Comparison of ENCODE assay signal across 21 mouse cellular contexts in genomic region chr10:71598515-71598914, GRCm38 (mm10).
DNase-seq lines count a peak whose midpoint lies in the region; ATAC-seq and TF ChIP-seq lines count a peak whose summit lies in the region.
"Had no signal": no experiment of that assay in that cellular context is flagged by ENCODE, and none has a peak within 500 bp of the region (broad histone marks: within the 10 kb centered on the region; RNA-seq: fewer than 3 reads in every experiment).

No protein-coding gene starts in this region.

- in situ Hi-C loops in CH12.LX (cut with MboI; ENCODE audit: low pct_ligation_motif_present, low pct_unique_long_range_greater_than_20kb, low sequenced_read_pairs) = no loop called here

- no peaks in the 10 kb centered on the region for H3K27me3 ChIP-seq in CH12.LX (replicated peaks)
- no peaks in the 10 kb centered on the region for H3K27me3 ChIP-seq in forebrain, embryonic 11.5 days (ENCODE audit: control insufficient read depth, insufficient read depth, low read length)
- H3K27me3 ChIP-seq: embryonic facial prominence, embryonic 12.5 days; forebrain, embryonic 13.5 days; hindbrain, embryonic 12.5 days had no signal

- H3K36me3 ChIP-seq in CH12.LX (replicated peaks in 1 of 2; ENCODE audit: control insufficient read depth in 1 of 2, insufficient read depth in 1 of 2, low read length in 1 of 2) = no peaks in the 10 kb centered on the region
- H3K36me3 ChIP-seq in forebrain, embryonic 11.5 days (ENCODE audit: control insufficient read depth, insufficient read depth, low read length) = no peaks in the 10 kb centered on the region
- H3K36me3 ChIP-seq: embryonic facial prominence, embryonic 12.5 days; hindbrain, embryonic 12.5 days had no signal

- no peak for DNase-seq in left cerebral cortex, adult 2 months (ENCODE audit: extremely low spot score in 1 of 2, low spot score in 2 of 2)
- no peak for DNase-seq in left cerebral cortex, postnatal 14 days (ENCODE audit: low spot score in 2 of 2)
- DNase-seq in CH12.LX (ENCODE audit: extremely low read depth) (peak; percentile 1), ES-CJ7 (ENCODE audit: low read depth, low spot score) (peak; percentile 13), ZHBTc4 (ENCODE audit: low read depth, low spot score) (peak; percentile 30)
- DNase-seq in forebrain, embryonic 11.5 days (ENCODE audit: low spot score) = no peak
- DNase-seq: adrenal gland, postnatal 14 days; cerebellum, adult 11-12 months; cerebellum, adult 9-10 months; cerebellum, postnatal 25 days; forebrain, postnatal 0 days; gastrocnemius, postnatal 25 days; heart, postnatal 10 days; heart, postnatal 4 days had no signal

- H3K4me2 ChIP-seq in CH12.LX (ENCODE audit: insufficient read depth, low read depth, poor library complexity, severe bottlenecking) = no peak overlapping the region
- no peak overlapping the region for H3K4me2 ChIP-seq in forebrain, embryonic 11.5 days (ENCODE audit: low read depth, low read length, severe bottlenecking)
- H3K4me2 ChIP-seq: embryonic facial prominence, embryonic 12.5 days; forebrain, embryonic 13.5 days; hindbrain, embryonic 12.5 days had no signal

- H3K4me1 ChIP-seq in CH12.LX (ENCODE audit: control insufficient read depth in 1 of 2, insufficient read depth in 2 of 2) = no peaks in the 10 kb centered on the region
- H3K4me1 ChIP-seq in forebrain, embryonic 11.5 days (replicated peaks; ENCODE audit: control insufficient read depth, insufficient read depth, low read length) = no peaks in the 10 kb centered on the region
- H3K4me1 ChIP-seq: embryonic facial prominence, embryonic 12.5 days; forebrain, embryonic 13.5 days; hindbrain, embryonic 12.5 days had no signal

- no peak overlapping the region for H3K4me3 ChIP-seq in left cerebral cortex, adult 2 months
- H3K4me3 ChIP-seq in CH12.LX (replicated peaks in 1 of 3; ENCODE audit: low read depth in 2 of 3, low read length in 2 of 3, poor library complexity in 1 of 3) = no peak overlapping the region
- no peak overlapping the region for H3K4me3 ChIP-seq in forebrain, embryonic 11.5 days (ENCODE audit: low read depth, low read length)
- H3K4me3 ChIP-seq: embryonic facial prominence, embryonic 12.5 days; forebrain, embryonic 13.5 days; hindbrain, embryonic 12.5 days had no signal

- intact Hi-C loops in left cerebral cortex, adult 2 months (cut with DNase I) = no loop called here
- intact Hi-C loops in left cerebral cortex, postnatal 14 days (cut with DNase I) = no loop called here

- no peak overlapping the region for H3K27ac ChIP-seq in left cerebral cortex, adult 2 months
- no peak overlapping the region for H3K27ac ChIP-seq in CH12.LX (ENCODE audit: insufficient read depth, low read depth)
- H3K27ac ChIP-seq in forebrain, embryonic 11.5 days (ENCODE audit: low read depth, low read length) = no peak overlapping the region
- H3K27ac ChIP-seq: embryonic facial prominence, embryonic 12.5 days; forebrain, embryonic 13.5 days; hindbrain, embryonic 12.5 days had no signal

- H3K9ac ChIP-seq in CH12.LX (ENCODE audit: insufficient read depth, low read depth) = no peak overlapping the region
- no peak overlapping the region for H3K9ac ChIP-seq in forebrain, embryonic 11.5 days (ENCODE audit: low read length)
- H3K9ac ChIP-seq: embryonic facial prominence, embryonic 12.5 days; forebrain, embryonic 13.5 days; forebrain, postnatal 0 days; hindbrain, embryonic 12.5 days had no signal

- dilution Hi-C loops in CH12.LX (cut with MboI; ENCODE audit: extremely low pct_ligation_motif_present, extremely low pct_unique_long_range_greater_than_20kb, low sequenced_read_pairs) = no loop called here

- ATAC-seq in forebrain, embryonic 11.5 days (replicated peaks; ENCODE audit: low FRiP score) = no peak
- no peak for ATAC-seq in erythroblast, adult 5-6 weeks (replicated peaks; ENCODE audit: low FRiP score, poor library complexity, severe bottlenecking)
- ATAC-seq: activated CD4-positive, CD25-positive, alpha-beta regulatory T cell, adult 4 months; forebrain, embryonic 13.5 days; forebrain, postnatal 0 days; hindbrain, embryonic 16.5 days; inflammation-experienced regulatory T-cells, adult 6 months had no signal

- H3K79me2 ChIP-seq in CH12.LX (replicated peaks; ENCODE audit: control insufficient read depth, extremely low read depth, insufficient read depth, poor library complexity, severe bottlenecking) = no peaks in the 10 kb centered on the region

- 90% methylated on average over 6 of the region's 6 CpGs for WGBS in forebrain, embryonic 11.5 days

- TF ChIP-seq CTCF in left cerebral cortex, adult 2 months (IDR thresholded peaks at IDR 0.05) = peak; percentile 1
- TF ChIP-seq CTCF in CH12.LX (conservative IDR thresholded peaks at IDR 0.05 in 1 of 2, IDR thresholded peaks at IDR 0.05 in 1 of 2; ENCODE audit: low read depth in 2 of 2, low read length in 2 of 2) = no peak

- TF ChIP-seq EP300 in CH12.LX (IDR thresholded peaks at IDR 0.05; ENCODE audit: low read length) = no peak

- no peak for TF ChIP-seq POLR2A in CH12.LX (IDR thresholded peaks at IDR 0.05; ENCODE audit: low read depth, low read length)

- peaks cover 7% of the 10 kb centered on the region for H3K9me3 ChIP-seq in CH12.LX (replicated peaks; ENCODE audit: low read length)
- H3K9me3 ChIP-seq in forebrain, embryonic 11.5 days (ENCODE audit: control insufficient read depth, low read length) = no peaks in the 10 kb centered on the region
- H3K9me3 ChIP-seq: embryonic facial prominence, embryonic 12.5 days; forebrain, embryonic 13.5 days; hindbrain, embryonic 12.5 days had no signal

- TF ChIP-seq RAD21 in CH12.LX (IDR thresholded peaks at IDR 0.05; ENCODE audit: low read depth, low read length) = no peak

TF ChIP-seq in CH12.LX, 34 proteins besides CTCF, POLR2A, EP300 and RAD21:
- TF ChIP-seq CHD1 (IDR thresholded peaks at IDR 0.05; ENCODE audit: low read depth, low read length) (no peak), MEF2A (IDR thresholded peaks at IDR 0.05; ENCODE audit: borderline replicate concordance, low read depth, low read length) (no peak), MYC (IDR thresholded peaks at IDR 0.05; ENCODE audit: low read depth, low read length) (no peak), RCOR1 (conservative IDR thresholded peaks at IDR 0.05; ENCODE audit: low read depth, low read length) (no peak), MAZ (IDR thresholded peaks at IDR 0.05; ENCODE audit: low read depth, low read length) (no peak), USF2 (conservative IDR thresholded peaks at IDR 0.05; ENCODE audit: low read depth, low read length) (no peak), IRF4 (IDR thresholded peaks at IDR 0.05; ENCODE audit: low read depth, low read length) (no peak), POLR2AphosphoS2 (IDR thresholded peaks at IDR 0.05; ENCODE audit: low read depth, low read length) (no peak), SIN3A (IDR thresholded peaks at IDR 0.05; ENCODE audit: low read length) (no peak), ETS1 (conservative IDR thresholded peaks at IDR 0.05; ENCODE audit: low read depth, low read length) (no peak), CHD2 (IDR thresholded peaks at IDR 0.05; ENCODE audit: low read length) (no peak), KAT2A (IDR thresholded peaks at IDR 0.05; ENCODE audit: insufficient replicate concordance, low read length) (no peak), JUND (conservative IDR thresholded peaks at IDR 0.05; ENCODE audit: low read depth, low read length) (no peak), ZKSCAN1 (IDR thresholded peaks at IDR 0.05; ENCODE audit: borderline replicate concordance, low read depth, low read length) (no peak)
TF ChIP-seq in CH12.LX: peak in this region for 0.

Comparison
In these comparisons a context has a peak if more than half of its experiments do, and no peak if none do; other contexts are left out.
1. DNase-seq: peak in CH12.LX (single experiment), ES-CJ7 (single experiment) and ZHBTc4 (single experiment); none in left cerebral cortex, adult 2 months (0 of 2), left cerebral cortex, postnatal 14 days (0 of 2) and forebrain, embryonic 11.5 days (single experiment).